Mouse (Mus musculus) lung, embryonic 16.5 days (tissue): ENCODE results near the gene Mast4. TPM values are rescaled to one million over a fixed set of nuclear protein-coding genes. Genes with fewer than 3 reads are reported as not detected.
A peak's percentile ranks its signal among the peaks of the same experiment; 100 is the strongest.

Source experiments
- ATAC-seq: fragments of 200-750 bp; cut with Nextera tagmentation; 2 replicates; pipeline ENCODE4 v1.8.0; 2017; ENCODE audit warnings: low read depth, mild to moderate bottlenecking, moderate library complexity
- H3K27ac ChIP-seq: fragments of 300-500 bp; sonication (generic); 2 replicates; pipeline ENCODE4 v1.5.1; 2014; ENCODE audit warnings: mild to moderate bottlenecking, control low read depth, low read length
- H3K27me3 ChIP-seq: fragments of 300-500 bp; sonication (generic); 2 replicates; pipeline ENCODE4 v1.6.1; 2014; ENCODE audit warnings: low read depth, low read length, mixed read lengths; ENCODE audit not compliant: control insufficient read depth, insufficient read depth
- H3K36me3 ChIP-seq: fragments of 300-500 bp; sonication (generic); 2 replicates; pipeline ENCODE4 v1.6.1; 2014; ENCODE audit warnings: low read length; ENCODE audit not compliant: control insufficient read depth, insufficient read depth
- H3K4me1 ChIP-seq: fragments of 300-500 bp; sonication (generic); replicated peaks from 2 replicates; pipeline ENCODE4 v1.6.1; 2014; ENCODE audit warnings: low read length, mixed read lengths; ENCODE audit not compliant: control insufficient read depth, insufficient read depth
- H3K4me2 ChIP-seq: fragments of 300-500 bp; sonication (generic); 2 replicates; pipeline ENCODE4 v1.6.1; 2014; ENCODE audit warnings: low read depth, low read length, control low read depth
- H3K4me3 ChIP-seq: fragments of 300-500 bp; sonication (generic); 2 replicates; pipeline ENCODE4 v1.5.1; 2014; ENCODE audit warnings: mild to moderate bottlenecking, low read length, control low read depth
- H3K9ac ChIP-seq: fragments of 300-500 bp; sonication (generic); 2 replicates; pipeline ENCODE4 v1.6.1; 2014; ENCODE audit warnings: low read length, control low read depth
- H3K9me3 ChIP-seq: fragments of 300-500 bp; sonication (generic); 2 replicates; pipeline ENCODE4 v1.6.1; 2016; ENCODE audit warnings: low read length; ENCODE audit not compliant: control insufficient read depth
- WGBS: fragments of 180-500 bp; shearing (Covaris S2); extraction: QIAGEN DNeasy Blood & Tissue Kit; methylation state at CpG from one replicate; pipeline ENCODE4 v1.1.7; 2014; 5-methylcytosine and 5-hydroxymethylcytosine counted together
- polyA plus RNA-seq: library from polyadenylated mRNA; unstranded; fragments of >200 nt; fragmentation: Nextera tagmentation; extraction: Ambion mirVana; gene quantifications from 2 replicates; pipeline ENCODE4 v1.2.1, GENCODE M21; 2015

Gene Mast4
- polyA plus RNA-seq, 1 experiment from 2014 or later, result 30.2 TPM

- H3K9me3 ChIP-seq, result no peaks in the 10 kb centered on the region
- H3K36me3 ChIP-seq, result no peaks in the 10 kb centered on the region
- WGBS, result 63% methylated on average over 2 of the region's 2 CpGs
These were observed 4.3 kb upstream of the Mast4 start for GRCm38 (mm10) chr13:103338616-103339015.

GRCm38 (mm10) chr13:103336237-103336636, 1.9 kb upstream of the Mast4 start:
- H3K4me2 ChIP-seq, result no peak overlapping the region
- H3K27me3 ChIP-seq, result peaks cover 29% of the 10 kb centered on the region
- H3K36me3 ChIP-seq, result no peaks in the 10 kb centered on the region
- no peak overlapping the region for H3K9ac ChIP-seq
- peaks cover 18% of the 10 kb centered on the region for H3K4me1 ChIP-seq
- H3K27ac ChIP-seq, result no peak overlapping the region
- H3K9me3 ChIP-seq, result no peaks in the 10 kb centered on the region
- no peak for ATAC-seq
- H3K4me3 ChIP-seq, result no peak overlapping the region
- WGBS, result 46% methylated on average over 5 of the region's 5 CpGs

More at GRCm38 (mm10) chr13:103338616-103339015, 4.3 kb upstream of the Mast4 start:
- H3K4me3 ChIP-seq, result no peak overlapping the region
- no peak overlapping the region for H3K4me2 ChIP-seq
- H3K27me3 ChIP-seq, result peaks cover 12% of the 10 kb centered on the region
- no peak for ATAC-seq
- H3K27ac ChIP-seq, result no peak overlapping the region
- H3K4me1 ChIP-seq, result peaks cover 11% of the 10 kb centered on the region
- H3K9ac ChIP-seq, result no peak overlapping the region

- Histone ChIP-seq H3K9me3 (no peaks in the 10 kb centered on the region), H3K4me1 (peaks cover 18% of the 10 kb centered on the region), H3K9ac (peak overlapping the region; percentile 75), H3K36me3 (no peaks in the 10 kb centered on the region), H3K4me2 (peak overlapping the region; percentile 99), H3K27ac (no peak overlapping the region), H3K27me3 (peaks cover 31% of the 10 kb centered on the region), H3K4me3 (peak overlapping the region; percentile 77)
- ATAC-seq, result peak; percentile 19
- WGBS, result 2% methylated on average over 32 of the region's 32 CpGs
These were observed 594 bp upstream of the Mast4 start for GRCm38 (mm10) chr13:103334723-103335458.

- Histone ChIP-seq H3K4me2 (peak overlapping the region; percentile 99), H3K27me3 (peaks cover 31% of the 10 kb centered on the region), H3K4me3 (peak overlapping the region; percentile 77), H3K9me3 (no peaks in the 10 kb centered on the region), H3K9ac (peak overlapping the region; percentile 75), H3K4me1 (peaks cover 18% of the 10 kb centered on the region), H3K36me3 (no peaks in the 10 kb centered on the region), H3K27ac (no peak overlapping the region)
- under 1% methylated on average over 63 of the region's 74 CpGs for WGBS
- peak; percentile 64 for ATAC-seq
These were observed 501 bp downstream of the Mast4 start for GRCm38 (mm10) chr13:103333601-103334391.

GRCm38 (mm10) chr13:103333153-103333552, 1.1 kb downstream of the Mast4 start:
- H3K27me3 ChIP-seq, result peaks cover 34% of the 10 kb centered on the region
- WGBS, result 1% methylated on average over 17 of the region's 17 CpGs
- peak overlapping the region; percentile 99 for H3K4me2 ChIP-seq
- H3K4me3 ChIP-seq, result peak overlapping the region; percentile 77
- no peaks in the 10 kb centered on the region for H3K36me3 ChIP-seq
- no peak overlapping the region for H3K27ac ChIP-seq
- no peaks in the 10 kb centered on the region for H3K9me3 ChIP-seq
- ATAC-seq, result no peak
- peak overlapping the region; percentile 75; the same call in 1 of the 2 replicates for H3K9ac ChIP-seq
- H3K4me1 ChIP-seq, result peaks cover 18% of the 10 kb centered on the region

- WGBS, result 11% methylated on average over 9 of the region's 9 CpGs
- Histone ChIP-seq H3K27ac (no peak overlapping the region), H3K36me3 (no peaks in the 10 kb centered on the region), H3K4me3 (peak overlapping the region; percentile 77), H3K9me3 (no peaks in the 10 kb centered on the region), H3K4me2 (peak overlapping the region; percentile 99; the same call in 1 of the 2 replicates), H3K27me3 (peaks cover 36% of the 10 kb centered on the region), H3K4me1 (peaks cover 18% of the 10 kb centered on the region), H3K9ac (no peak overlapping the region)
- no peak for ATAC-seq
These were observed 1.6 kb downstream of the Mast4 start for GRCm38 (mm10) chr13:103332731-103333130.

- peaks cover 39% of the 10 kb centered on the region for H3K27me3 ChIP-seq
- no peak overlapping the region for H3K27ac ChIP-seq
- no peaks in the 10 kb centered on the region for H3K9me3 ChIP-seq
- ATAC-seq, result no peak
- H3K4me3 ChIP-seq, result no peak overlapping the region
- H3K4me1 ChIP-seq, result peaks cover 18% of the 10 kb centered on the region
- no peak overlapping the region for H3K9ac ChIP-seq
- no peaks in the 10 kb centered on the region for H3K36me3 ChIP-seq
- 38% methylated on average over 7 of the region's 7 CpGs for WGBS
- no peak overlapping the region for H3K4me2 ChIP-seq
These were observed 3.2 kb downstream of the Mast4 start for GRCm38 (mm10) chr13:103331096-103331495.

- H3K36me3 ChIP-seq, result no peaks in the 10 kb centered on the region
- WGBS, result 58% methylated on average over 16 of the region's 16 CpGs
- H3K9ac ChIP-seq, result no peak overlapping the region
- H3K27me3 ChIP-seq, result peaks cover 24% of the 10 kb centered on the region
- no peak overlapping the region for H3K4me2 ChIP-seq
- no peak for ATAC-seq
- H3K4me1 ChIP-seq, result peaks cover 4% of the 10 kb centered on the region
- 0 out of 2 replicates have a peak, but pooled peaks cover 1% of the 10 kb centered on the region for H3K9me3 ChIP-seq
- no peak overlapping the region for H3K4me3 ChIP-seq
- no peak overlapping the region for H3K27ac ChIP-seq
These were observed 6.0 kb downstream of the Mast4 start for GRCm38 (mm10) chr13:103328299-103328698.

- ATAC-seq, result no peak
- Histone ChIP-seq H3K36me3 (no peaks in the 10 kb centered on the region), H3K9me3 (0 out of 2 replicates have a peak, but pooled peaks cover 3% of the 10 kb centered on the region), H3K27ac (no peak overlapping the region), H3K4me1 (0 out of 2 replicates have a peak, but pooled peaks cover under 1% of the 10 kb centered on the region), H3K27me3 (peaks cover 21% of the 10 kb centered on the region), H3K4me3 (no peak overlapping the region), H3K9ac (no peak overlapping the region), H3K4me2 (no peak overlapping the region)
- 52% methylated on average over 9 of the region's 9 CpGs for WGBS
These were observed 6.5 kb downstream of the Mast4 start for GRCm38 (mm10) chr13:103327843-103328242.
